In the genomic region with DNA sequence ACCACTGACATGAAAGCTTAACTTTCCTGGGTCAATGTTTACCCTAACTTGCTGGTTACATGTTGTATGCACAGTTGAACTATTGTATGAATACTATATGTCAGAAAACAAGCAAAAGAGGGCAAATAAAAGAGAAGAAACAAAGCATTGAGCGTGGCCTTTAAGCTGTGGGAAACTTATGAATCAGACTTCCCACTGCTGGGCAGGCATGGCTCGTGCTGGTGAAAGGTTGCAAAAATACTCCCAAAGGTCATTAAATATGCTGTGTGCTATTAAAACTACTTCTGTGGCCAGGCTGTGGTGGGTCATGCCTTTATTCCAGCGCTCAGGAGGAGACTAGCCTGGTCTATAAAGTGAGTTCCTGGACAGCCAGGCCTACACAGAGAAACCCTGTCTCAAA, we compare ENCODE assay signal across 29 mouse cellular contexts. TPM values are rescaled to one million over a fixed set of nuclear protein-coding genes. Genes with fewer than 3 reads are reported as not detected.
A peak's percentile ranks its signal among the peaks of the same experiment; 100 is the strongest.
DNase-seq lines count a peak whose midpoint lies in the region; ATAC-seq lines count a peak whose summit lies in the region.
"Had no signal": no experiment of that assay in that cellular context is flagged by ENCODE, and none has a peak within 500 bp of the region (broad histone marks: within the 10 kb centered on the region; RNA-seq: fewer than 3 reads in every experiment).

No protein-coding gene starts in this region.

- no peaks in the 10 kb centered on the region for H3K9me3 ChIP-seq in midbrain, embryonic 11.5 days (ENCODE audit: control insufficient read depth, low read length)
- H3K9me3 ChIP-seq: embryonic facial prominence, embryonic 12.5 days; embryonic facial prominence, embryonic 15.5 days; forebrain, embryonic 12.5 days; forebrain, embryonic 15.5 days; G1E; heart, embryonic 12.5 days; heart, embryonic 15.5 days; hindbrain, embryonic 10.5 days; hindbrain, embryonic 13.5 days; intestine, embryonic 15.5 days had no signal

- H3K36me3 ChIP-seq in midbrain, embryonic 11.5 days (ENCODE audit: control insufficient read depth, insufficient read depth, low read length): no peaks in the 10 kb centered on the region
- H3K36me3 ChIP-seq: embryonic facial prominence, embryonic 12.5 days; embryonic facial prominence, embryonic 15.5 days; forebrain, embryonic 12.5 days; forebrain, embryonic 15.5 days; G1E; heart, embryonic 12.5 days; heart, embryonic 15.5 days; hindbrain, embryonic 10.5 days; hindbrain, embryonic 13.5 days; intestine, embryonic 15.5 days had no signal

- 81% methylated on average over 3 of the region's 3 CpGs for WGBS in midbrain, embryonic 11.5 days

- peak; percentile 23 for DNase-seq in adrenal gland, adult 2 months
- no peak for DNase-seq in adrenal gland, adult 18-20 months (ENCODE audit: low spot score in 2 of 2)
- peak; percentile 31 for DNase-seq in heart, adult 11 months
- no peak for DNase-seq in heart, adult 9 months (ENCODE audit: low spot score in 2 of 2)
- peak; percentile 15 for DNase-seq in fibroblast of lung, adult 2 months (ENCODE audit: low read depth)
- DNase-seq in frontal cortex, postnatal 36 days (ENCODE audit: low spot score in 2 of 2): no peak
- DNase-seq in midbrain, embryonic 11.5 days (ENCODE audit: low spot score, missing footprints): no peak
- DNase-seq: B cell, adult 2 months; cerebellum, adult 18-20 months; cerebellum, adult 9-10 months; cerebellum, postnatal 14 days; gastrocnemius, postnatal 10 days; gastrocnemius, postnatal 36 days; heart, postnatal 10 days; heart, postnatal 36 days; kidney, adult 11 months had no signal

- no peak overlapping the region for H3K9ac ChIP-seq in midbrain, embryonic 11.5 days (ENCODE audit: low read length)
- H3K9ac ChIP-seq: embryonic facial prominence, embryonic 12.5 days; embryonic facial prominence, embryonic 15.5 days; forebrain, embryonic 12.5 days; forebrain, embryonic 15.5 days; heart, embryonic 12.5 days; heart, embryonic 15.5 days; hindbrain, embryonic 13.5 days; intestine, embryonic 15.5 days had no signal

- H3K27me3 ChIP-seq in midbrain, embryonic 11.5 days (ENCODE audit: control insufficient read depth, insufficient read depth, low read length): no peaks in the 10 kb centered on the region
- H3K27me3 ChIP-seq: CH12.LX; embryonic facial prominence, embryonic 12.5 days; embryonic facial prominence, embryonic 15.5 days; forebrain, embryonic 12.5 days; forebrain, embryonic 15.5 days; heart, embryonic 12.5 days; heart, embryonic 15.5 days; hindbrain, embryonic 13.5 days; intestine, embryonic 15.5 days; Patski had no signal

- H3K4me1 ChIP-seq in midbrain, embryonic 11.5 days (ENCODE audit: control insufficient read depth, insufficient read depth, low read length): no peaks in the 10 kb centered on the region
- H3K4me1 ChIP-seq: embryonic facial prominence, embryonic 12.5 days; embryonic facial prominence, embryonic 15.5 days; forebrain, embryonic 12.5 days; forebrain, embryonic 15.5 days; heart, embryonic 12.5 days; heart, embryonic 15.5 days; hindbrain, embryonic 10.5 days; hindbrain, embryonic 13.5 days; intestine, embryonic 15.5 days had no signal

- ATAC-seq in midbrain, embryonic 11.5 days (ENCODE audit: low FRiP score): no peak
- ATAC-seq: forebrain, embryonic 15.5 days; hindbrain, embryonic 16.5 days; intestine, embryonic 15.5 days; Patski had no signal

- no peak overlapping the region for H3K4me3 ChIP-seq in midbrain, embryonic 11.5 days (ENCODE audit: low read depth, low read length)
- H3K4me3 ChIP-seq: embryonic facial prominence, embryonic 12.5 days; embryonic facial prominence, embryonic 15.5 days; forebrain, embryonic 12.5 days; forebrain, embryonic 15.5 days; heart, embryonic 12.5 days; heart, embryonic 15.5 days; hindbrain, embryonic 10.5 days; hindbrain, embryonic 13.5 days; intestine, embryonic 15.5 days had no signal

- no peak overlapping the region for H3K27ac ChIP-seq in midbrain, embryonic 11.5 days (ENCODE audit: low read depth, low read length)
- H3K27ac ChIP-seq: embryonic facial prominence, embryonic 12.5 days; embryonic facial prominence, embryonic 15.5 days; forebrain, embryonic 12.5 days; forebrain, embryonic 15.5 days; heart, embryonic 15.5 days; hindbrain, embryonic 10.5 days; hindbrain, embryonic 13.5 days; intestine, embryonic 15.5 days had no signal

- H3K4me2 ChIP-seq in midbrain, embryonic 11.5 days: no peak overlapping the region
- H3K4me2 ChIP-seq: embryonic facial prominence, embryonic 12.5 days; embryonic facial prominence, embryonic 15.5 days; forebrain, embryonic 12.5 days; forebrain, embryonic 15.5 days; heart, embryonic 12.5 days; heart, embryonic 15.5 days; hindbrain, embryonic 13.5 days; intestine, embryonic 15.5 days had no signal

RNA-seq across cellular contexts. Expression of gene Itgad, which starts 15.8 kb away (rescaled TPM):
- under 1 TPM in 1 of 2 experiments, not detected in 1; 0.07 TPM for total RNA-seq in adrenal gland, adult 2 months (2021)
- 0.04 and 0.07 TPM in 2 replicates for polyA plus RNA-seq in adrenal gland, adult 2 months (2012; rRNA removed)
- total RNA-seq in adrenal gland, adult 18-20 months (2021): under 1 TPM in 1 of 2 experiments, not detected in 1; 0.22 TPM
- polyA plus RNA-seq in midbrain, embryonic 11.5 days (2014; fragmentation: Nextera tagmentation; extraction: Ambion mirVana): not detected in 2 replicates
- total RNA-seq: CH12.LX; G1E; gastrocnemius, postnatal 36 days; heart, postnatal 10 days had no signal
- polyA plus RNA-seq: embryonic facial prominence, embryonic 12.5 days; embryonic facial prominence, embryonic 15.5 days; forebrain, embryonic 12.5 days; forebrain, embryonic 15.5 days; heart, embryonic 12.5 days; hindbrain, embryonic 10.5 days; hindbrain, embryonic 13.5 days; hindbrain, embryonic 16.5 days; intestine, embryonic 15.5 days; Patski had no signal

RNA-seq across cellular contexts. Expression of gene Cox6a2, which starts 36.2 kb away (rescaled TPM):
- total RNA-seq in adrenal gland, adult 2 months (2021): 1 to 10 TPM in 1 of 2 experiments, not detected in 1; 8.0 TPM
- polyA plus RNA-seq in adrenal gland, adult 2 months (2012; rRNA removed): 1.7 and 2.9 TPM in 2 replicates
- 1 to 10 TPM; 3.3 to 6.3 TPM for total RNA-seq in adrenal gland, adult 18-20 months (2021)
- polyA plus RNA-seq in midbrain, embryonic 11.5 days (2014; fragmentation: Nextera tagmentation; extraction: Ambion mirVana): not detected in 2 replicates
- polyA plus RNA-seq: forebrain, embryonic 15.5 days; hindbrain, embryonic 10.5 days had no signal

RNA-seq across cellular contexts. Expression of gene Itgax, which starts 40.6 kb away (rescaled TPM):
- total RNA-seq in adrenal gland, adult 2 months (2021): 1 to 10 TPM; 1.4 to 2.4 TPM
- 1.7 and 1.8 TPM in 2 replicates for polyA plus RNA-seq in adrenal gland, adult 2 months (2012; rRNA removed)
- 1 to 10 TPM; 1.7 to 6.2 TPM for total RNA-seq in adrenal gland, adult 18-20 months (2021)
- 0.19 TPM in 1 of 2 replicates, not detected in the other for polyA plus RNA-seq in midbrain, embryonic 11.5 days (2014; fragmentation: Nextera tagmentation; extraction: Ambion mirVana)
- polyA plus RNA-seq: embryonic facial prominence, embryonic 12.5 days; forebrain, embryonic 15.5 days; G1E; hindbrain, embryonic 10.5 days; hindbrain, embryonic 13.5 days had no signal

Comparison
In these comparisons a context has a peak if more than half of its experiments do, and no peak if none do; other contexts are left out.
1. DNase-seq: peak in adrenal gland, adult 2 months (single experiment), heart, adult 11 months (single experiment) and fibroblast of lung, adult 2 months (single experiment); none in adrenal gland, adult 18-20 months (0 of 2), heart, adult 9 months (0 of 2), frontal cortex, postnatal 36 days (0 of 2) and midbrain, embryonic 11.5 days (single experiment).